Mouse (Mus musculus) urinary bladder, adult 18-20 months (tissue): ENCODE measurements around the gene Hrasls5.
A peak's percentile ranks its signal among the peaks of the same experiment; 100 is the strongest.

ENCODE experiments used
- DNase-seq, 2 experiments: peaks; one replicate each; pipeline ENCODE4 v3.0.0; 2022; ENCODE audit warnings: low spot score in 2 of 2, mixed read lengths in 2 of 2

Hrasls5 gene

GRCm38 (mm10) chr19:7606801-7607689 is 5.3 kb upstream of the Hrasls5 start, which contains the start of gene Lgals12:
Gene Lgals12, minus strand, starts transcription at chr19:7607193.
- no peak for DNase-seq

GRCm38 (mm10) chr19:7607690-7608201 is 4.6 kb upstream of the Hrasls5 start:
- DNase-seq, result no peak

- no peak for DNase-seq
These were observed 810 bp downstream of the Hrasls5 start for GRCm38 (mm10) chr19:7613151-7613550.

- no peak for DNase-seq
These were observed 4.0 kb downstream of the Hrasls5 start for GRCm38 (mm10) chr19:7616231-7616930.

- no peak for DNase-seq
These were observed 4.7 kb downstream of the Hrasls5 start for GRCm38 (mm10) chr19:7617085-7617484.

- DNase-seq, result peak in 1 of 2 experiments; percentile 32
These were observed 5.4 kb downstream of the Hrasls5 start for GRCm38 (mm10) chr19:7617696-7618095.

GRCm38 (mm10) chr19:7633021-7633420 is 20.7 kb downstream of the Hrasls5 start:
- DNase-seq, result no peak

GRCm38 (mm10) chr19:7633786-7634185 is 21.4 kb downstream of the Hrasls5 start:
- no peak for DNase-seq

GRCm38 (mm10) chr19:7648913-7649666 is 36.7 kb downstream of the Hrasls5 start:
- no peak for DNase-seq

- DNase-seq, result no peak
These were observed 59.7 kb downstream of the Hrasls5 start for GRCm38 (mm10) chr19:7672033-7672432.

- no peak for DNase-seq
These were observed 75.6 kb downstream of the Hrasls5 start for GRCm38 (mm10) chr19:7687988-7688387.
